Mouse (Mus musculus) lung, adult 2 months (tissue): ENCODE measurements around the gene Camk1d.

Source experiments
- CTCF ChIP-seq: fragments of 200-500 bp; IDR thresholded peaks from 2 replicates; pipeline ENCODE4 v1.5.1; 2011; ENCODE audit warnings: mild to moderate bottlenecking, low read length, control low read depth; ENCODE audit not compliant: insufficient read depth
- POLR2A ChIP-seq: fragments of 200-500 bp; IDR thresholded peaks from 2 replicates; pipeline ENCODE4 v1.6.1; 2011; ENCODE audit warnings: low read depth, mild to moderate bottlenecking, control low read depth, low read length, borderline replicate concordance; ENCODE audit errors: extremely low read depth

- no peak for TF ChIP-seq POLR2A
- no peak for TF ChIP-seq CTCF
These were observed 315.8 kb downstream of the Camk1d start for GRCm38 (mm10) chr2:5398505-5398904.
